Mouse (Mus musculus): ENCODE results near the gene Ppcs.

GRCm38 (mm10) chr4:119437936-119438335 is 15.7 kb upstream of the Ppcs start:
- TF ChIP-seq POLR2A (IDR thresholded peaks at IDR 0.05; ENCODE audit: insufficient read depth, low read depth, low read length) (no peak), CTCF (IDR thresholded peaks at IDR 0.05; ENCODE audit: insufficient read depth, low read depth, low read length) (no peak)
